Mouse (Mus musculus): ENCODE results near the gene Galnt11.

GRCm38 (mm10) chr5:25256686-25257085 lies 35.0 kb downstream of the Galnt11 start:
- TF ChIP-seq CTCF (IDR thresholded peaks at IDR 0.05; ENCODE audit: borderline replicate concordance, insufficient read depth, low read depth, low read length) (no peak), POLR2A (IDR thresholded peaks at IDR 0.05; ENCODE audit: borderline replicate concordance, insufficient read depth, low read length) (no peak)

Data from cerebellum, adult 2 months (tissue).